Mouse (Mus musculus) stomach, embryonic 14.5 days (tissue): ENCODE results near the gene Mypop. TPM values are rescaled to one million over a fixed set of nuclear protein-coding genes. Genes with fewer than 3 reads are reported as not detected.

Source experiments
- ATAC-seq: fragments of 200-750 bp; cut with Nextera tagmentation; 2 replicates; pipeline ENCODE4 v1.8.0; 2017; ENCODE audit warnings: low read depth, moderate TSS enrichment; ENCODE audit not compliant: insufficient number of reproducible peaks, insufficient read depth, low FRiP score
- H3K27ac ChIP-seq: fragments of 300-500 bp; sonication (generic); 2 replicates; pipeline ENCODE4 v1.5.1; 2014; ENCODE audit warnings: mild to moderate bottlenecking, low read length, moderate library complexity, mixed read lengths
- H3K27me3 ChIP-seq: fragments of 300-500 bp; sonication (generic); 2 replicates; pipeline ENCODE4 v1.6.1; 2014; ENCODE audit warnings: low read length, control low read depth, mixed read lengths; ENCODE audit not compliant: control insufficient read depth, insufficient read depth
- H3K36me3 ChIP-seq: fragments of 300-500 bp; sonication (generic); 2 replicates; pipeline ENCODE4 v1.6.1; 2014; ENCODE audit warnings: mild to moderate bottlenecking, control low read depth, low read length, moderate library complexity, mixed read lengths; ENCODE audit not compliant: control insufficient read depth, insufficient read depth
- H3K4me1 ChIP-seq: fragments of 300-500 bp; sonication (generic); 2 replicates; pipeline ENCODE4 v1.6.1; 2014; ENCODE audit warnings: low read length, control low read depth, mixed read lengths; ENCODE audit not compliant: control insufficient read depth, insufficient read depth
- H3K4me2 ChIP-seq: fragments of 300-500 bp; sonication (generic); replicated peaks from 2 replicates; pipeline ENCODE4 v1.6.1; 2014; ENCODE audit warnings: low read depth, low read length, control low read depth
- H3K4me3 ChIP-seq: fragments of 300-500 bp; sonication (generic); 2 replicates; pipeline ENCODE4 v1.5.1; 2014; ENCODE audit warnings: low read depth, low read length, control low read depth
- H3K9ac ChIP-seq: fragments of 300-500 bp; sonication (generic); replicated peaks from 2 replicates; pipeline ENCODE4 v1.6.1; 2014; ENCODE audit warnings: low read depth, mild to moderate bottlenecking, control low read depth, low read length, moderate library complexity, mixed read lengths
- H3K9me3 ChIP-seq: fragments of 300-500 bp; sonication (generic); 2 replicates; pipeline ENCODE4 v1.6.1; 2016; ENCODE audit warnings: low read depth, low read length, control low read depth; ENCODE audit not compliant: control insufficient read depth
- WGBS: fragments of 180-500 bp; shearing (Covaris S2); extraction: QIAGEN DNeasy Blood & Tissue Kit; methylation state at CpG from one replicate; pipeline ENCODE4 v1.1.7; 2014; 5-methylcytosine and 5-hydroxymethylcytosine counted together
- polyA plus RNA-seq: library from polyadenylated mRNA; unstranded; fragments of >200 nt; fragmentation: Nextera tagmentation; extraction: Ambion mirVana; gene quantifications from 2 replicates; pipeline ENCODE4 v1.2.1, GENCODE M21; 2014

Mypop gene
- polyA plus RNA-seq, 1 experiment from 2014 or later, result 3.0 TPM

GRCm38 (mm10) chr7:19029084-19029653, 38.1 kb downstream of the Mypop start:
- H3K27me3 ChIP-seq, result no peaks in the 10 kb centered on the region
- peak; percentile 56 for ATAC-seq
- H3K27ac ChIP-seq, result no peak overlapping the region
- no peaks in the 10 kb centered on the region for H3K9me3 ChIP-seq
- H3K4me2 ChIP-seq, result no peak overlapping the region
- no peak overlapping the region for H3K4me3 ChIP-seq
- H3K36me3 ChIP-seq, result peaks cover 47% of the 10 kb centered on the region
- peaks cover 8% of the 10 kb centered on the region for H3K4me1 ChIP-seq
- H3K9ac ChIP-seq, result no peak overlapping the region
- 61% methylated on average over 6 of the region's 6 CpGs for WGBS

DNA sequence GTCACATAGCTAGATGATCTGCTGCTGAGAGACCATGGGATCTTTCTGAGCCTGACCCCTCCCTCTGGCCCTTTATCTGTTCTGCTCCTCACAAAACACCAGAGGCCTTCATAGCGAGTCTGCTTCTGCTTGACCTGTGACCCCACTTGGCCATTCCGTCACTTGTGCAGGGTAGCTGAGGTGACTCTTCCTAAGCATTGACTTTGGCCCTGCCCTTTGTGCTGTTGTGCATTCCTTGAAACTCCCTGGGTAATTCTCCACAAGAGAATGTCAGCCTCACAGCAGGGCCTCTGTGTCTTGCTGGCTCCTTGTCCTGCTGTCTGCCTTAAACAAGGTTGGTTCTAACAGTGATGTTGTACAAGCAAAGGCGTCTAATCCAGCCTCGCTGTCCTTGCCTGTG, 40.6 kb downstream of the Mypop start:
- Histone ChIP-seq H3K27ac (no peak overlapping the region), H3K4me1 (no peaks in the 10 kb centered on the region), H3K27me3 (no peaks in the 10 kb centered on the region), H3K36me3 (peaks cover 68% of the 10 kb centered on the region), H3K9ac (no peak overlapping the region), H3K4me2 (no peak overlapping the region), H3K9me3 (no peaks in the 10 kb centered on the region), H3K4me3 (no peak overlapping the region)
- ATAC-seq, result no peak
- 86% methylated on average over 4 of the region's 4 CpGs for WGBS

GRCm38 (mm10) chr7:19044616-19045015, 53.6 kb downstream of the Mypop start:
- WGBS, result 95% methylated on average over 6 of the region's 6 CpGs
- H3K9ac ChIP-seq, result no peak overlapping the region
- H3K27ac ChIP-seq, result no peak overlapping the region
- no peaks in the 10 kb centered on the region for H3K27me3 ChIP-seq
- no peak overlapping the region for H3K4me3 ChIP-seq
- H3K4me2 ChIP-seq, result no peak overlapping the region
- peaks cover 95% of the 10 kb centered on the region for H3K36me3 ChIP-seq
- H3K9me3 ChIP-seq, result no peaks in the 10 kb centered on the region
- ATAC-seq, result no peak
- no peaks in the 10 kb centered on the region for H3K4me1 ChIP-seq

DNA sequence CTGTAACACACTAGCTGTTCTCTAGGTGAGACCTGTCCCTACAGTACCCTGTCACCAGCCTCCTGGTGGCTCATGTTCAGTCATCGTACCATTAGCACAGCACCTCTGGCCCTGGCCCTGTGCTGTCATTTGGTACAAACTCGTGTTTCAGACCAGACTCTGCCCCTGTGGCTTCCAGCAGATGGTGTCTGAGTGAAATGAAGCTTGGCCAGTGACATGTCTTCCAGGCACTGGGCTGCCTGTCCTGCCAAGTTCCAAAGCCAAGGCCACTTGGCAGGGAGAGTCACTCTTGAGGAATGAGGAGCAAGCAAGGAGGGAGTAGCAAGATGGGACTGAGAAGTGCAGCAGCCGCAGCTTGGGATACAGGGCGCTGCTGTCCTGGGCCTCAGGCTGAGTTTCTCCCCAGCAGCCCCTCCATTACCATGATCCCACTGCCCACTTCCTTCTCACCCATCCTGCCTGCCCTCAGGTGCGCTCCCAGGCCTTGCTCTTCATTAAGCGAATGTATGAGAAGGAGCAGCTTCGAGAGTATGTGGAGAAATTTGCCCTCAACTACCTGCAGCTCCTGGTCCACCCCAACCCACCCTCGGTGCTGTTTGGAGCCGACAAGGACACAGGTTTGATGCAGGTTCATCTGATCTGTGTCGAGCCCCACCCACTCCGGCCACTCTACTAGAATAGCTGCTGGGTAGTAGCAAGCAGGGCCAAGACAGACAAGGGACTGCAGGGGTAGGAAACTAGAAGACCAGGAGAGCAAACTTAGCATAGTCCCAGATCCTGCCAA, 55.4 kb downstream of the Mypop start:
- H3K27me3 ChIP-seq, result no peaks in the 10 kb centered on the region
- no peak for ATAC-seq
- no peak overlapping the region for H3K9ac ChIP-seq
- H3K4me3 ChIP-seq, result no peak overlapping the region
- H3K36me3 ChIP-seq, result peaks cover 94% of the 10 kb centered on the region
- no peaks in the 10 kb centered on the region for H3K4me1 ChIP-seq
- no peak overlapping the region for H3K27ac ChIP-seq
- no peak overlapping the region for H3K4me2 ChIP-seq
- H3K9me3 ChIP-seq, result no peaks in the 10 kb centered on the region
- 89% methylated on average over 11 of the region's 11 CpGs for WGBS

DNA sequence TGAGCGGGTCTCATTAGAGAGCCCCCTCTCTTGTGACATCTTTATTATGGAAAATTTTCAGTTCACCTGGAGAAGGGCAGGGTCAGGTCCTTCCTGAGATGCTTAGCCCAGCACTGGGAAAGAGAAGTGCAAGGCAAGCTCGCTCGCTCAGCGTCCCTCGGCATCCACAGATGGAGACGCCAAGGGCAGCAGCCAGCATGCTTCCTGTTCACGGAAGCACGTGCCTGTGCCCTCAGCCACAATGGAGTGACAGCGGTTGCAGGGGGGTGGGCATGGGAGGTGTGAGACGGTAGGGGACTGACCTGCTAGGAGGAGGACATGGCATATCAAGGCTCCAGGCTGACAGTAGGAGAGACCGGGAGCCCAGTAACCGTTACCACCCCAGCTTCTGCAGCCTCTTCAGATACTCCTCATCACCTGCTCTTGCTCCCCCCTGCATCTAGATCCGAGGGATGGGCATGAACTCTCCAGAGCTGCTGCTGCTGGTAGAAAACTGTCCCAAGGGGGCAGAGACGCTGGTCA, 57.0 kb downstream of the Mypop start:
- Histone ChIP-seq H3K4me1 (no peaks in the 10 kb centered on the region), H3K4me2 (no peak overlapping the region), H3K4me3 (no peak overlapping the region), H3K9ac (no peak overlapping the region), H3K27me3 (no peaks in the 10 kb centered on the region), H3K27ac (no peak overlapping the region), H3K36me3 (peaks cover 83% of the 10 kb centered on the region), H3K9me3 (no peaks in the 10 kb centered on the region)
- WGBS, result 85% methylated on average over 14 of the region's 14 CpGs
- ATAC-seq, result no peak

- Histone ChIP-seq H3K9ac (no peak overlapping the region), H3K27ac (no peak overlapping the region), H3K4me1 (peaks cover 5% of the 10 kb centered on the region; the same call in 1 of the 2 replicates), H3K27me3 (no peaks in the 10 kb centered on the region), H3K4me2 (no peak overlapping the region), H3K9me3 (no peaks in the 10 kb centered on the region), H3K4me3 (no peak overlapping the region), H3K36me3 (peaks cover 73% of the 10 kb centered on the region)
- ATAC-seq, result no peak
- WGBS, result 87% methylated on average over 5 of the region's 5 CpGs
These were observed 58.2 kb downstream of the Mypop start for GRCm38 (mm10) chr7:19049252-19049651.

DNA sequence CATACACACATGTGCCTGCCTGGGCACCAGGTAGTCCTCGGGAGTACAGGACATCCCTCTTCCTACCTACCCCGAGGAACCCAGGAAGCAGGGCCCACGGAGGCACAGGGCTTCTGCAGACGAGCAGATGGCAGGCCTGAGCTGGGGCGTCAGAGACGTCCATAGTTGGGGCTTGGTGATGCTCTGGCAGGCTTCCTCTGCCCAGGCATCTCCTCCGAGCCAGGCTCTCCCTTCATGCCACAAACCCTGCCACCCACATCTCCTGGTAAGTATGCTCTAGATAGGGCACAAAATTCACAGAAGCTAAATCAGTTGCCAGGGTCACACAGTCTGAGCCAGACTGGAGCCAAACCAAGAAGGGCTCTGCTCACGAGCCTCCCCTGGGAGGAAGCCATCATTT, 59.1 kb downstream of the Mypop start:
- 85% methylated on average over 8 of the region's 8 CpGs for WGBS
- no peak overlapping the region for H3K9ac ChIP-seq
- no peak for ATAC-seq
- H3K4me3 ChIP-seq, result no peak overlapping the region
- peaks cover 64% of the 10 kb centered on the region for H3K36me3 ChIP-seq
- peaks cover 5% of the 10 kb centered on the region; the same call in 1 of the 2 replicates for H3K4me1 ChIP-seq
- H3K27ac ChIP-seq, result no peak overlapping the region
- no peak overlapping the region for H3K4me2 ChIP-seq
- H3K9me3 ChIP-seq, result no peaks in the 10 kb centered on the region
- H3K27me3 ChIP-seq, result no peaks in the 10 kb centered on the region

- Histone ChIP-seq H3K36me3 (peaks cover 54% of the 10 kb centered on the region), H3K9me3 (no peaks in the 10 kb centered on the region), H3K4me3 (no peak overlapping the region), H3K9ac (no peak overlapping the region), H3K4me1 (peaks cover 5% of the 10 kb centered on the region; the same call in 1 of the 2 replicates), H3K4me2 (no peak overlapping the region), H3K27me3 (no peaks in the 10 kb centered on the region), H3K27ac (no peak overlapping the region)
- WGBS, result 72% methylated on average over 4 of the region's 4 CpGs
- no peak for ATAC-seq
These were observed 60.1 kb downstream of the Mypop start for GRCm38 (mm10) chr7:19051161-19051560.
